Mouse (Mus musculus) testis, adult 2 months (tissue): Measurements from ENCODE around the gene Nolc1.

ENCODE experiments used
- CTCF ChIP-seq: fragments of 200-500 bp; IDR thresholded peaks from 2 replicates; pipeline ENCODE4 v1.5.1; 2012; ENCODE audit warnings: low read depth, mild to moderate bottlenecking, inconsistent platforms, low read length, moderate library complexity; ENCODE audit not compliant: control insufficient read depth, insufficient read depth, insufficient replicate concordance
- POLR2A ChIP-seq: fragments of 200-500 bp; IDR thresholded peaks from 2 replicates; pipeline ENCODE4 v1.6.1; 2012; ENCODE audit warnings: low read depth, mild to moderate bottlenecking, inconsistent platforms, low read length, moderate library complexity; ENCODE audit not compliant: control insufficient read depth

GRCm38 (mm10) chr19:46073285-46073684, 2.4 kb upstream of the Nolc1 start:
- TF ChIP-seq POLR2A = no peak
- no peak for TF ChIP-seq CTCF
